7 mouse cellular contexts compared by ENCODE assay signal in genomic region chr19:53902739-53903487, GRCm38 (mm10). TPM values are rescaled to one million over a fixed set of nuclear protein-coding genes. Genes with fewer than 3 reads are reported as not detected.
DNase-seq lines count a peak whose midpoint lies in the region; ATAC-seq lines count a peak whose summit lies in the region.

No protein-coding gene starts in this region.

- no peaks in the 10 kb centered on the region for H3K9me3 ChIP-seq in intestine, embryonic 16.5 days (ENCODE audit: control insufficient read depth, low read length)
- no peaks in the 10 kb centered on the region for H3K9me3 ChIP-seq in midbrain, embryonic 11.5 days (ENCODE audit: control insufficient read depth, low read length)

- intact Hi-C loops in gastrocnemius, postnatal 36 days (cut with DNase I) = loop anchor here (5.0 to 10.0 kb wide), 3 partner anchors 51 to 258 kb away; no protein-coding TSS in a partner anchor
- intact Hi-C loops in left cerebral cortex, postnatal 36 days (cut with DNase I) = loop anchor here (2.0 kb wide), 1 partner anchor 50 kb away; no protein-coding TSS in a partner anchor

- ATAC-seq in intestine, embryonic 16.5 days = peak; percentile 98
- ATAC-seq in midbrain, embryonic 11.5 days (ENCODE audit: low FRiP score) = peak; percentile 98

- H3K4me2 ChIP-seq in intestine, embryonic 16.5 days (ENCODE audit: low read depth, low read length) = peak overlapping the region; percentile 75
- peak overlapping the region; percentile 72 for H3K4me2 ChIP-seq in midbrain, embryonic 11.5 days

- H3K4me1 ChIP-seq in intestine, embryonic 16.5 days (ENCODE audit: control insufficient read depth, insufficient read depth, low read length) = peaks cover 14% of the 10 kb centered on the region
- H3K4me1 ChIP-seq in midbrain, embryonic 11.5 days (ENCODE audit: control insufficient read depth, insufficient read depth, low read length) = peaks cover 11% of the 10 kb centered on the region; the same call in 1 of the 2 replicates

- no peaks in the 10 kb centered on the region for H3K36me3 ChIP-seq in intestine, embryonic 16.5 days (ENCODE audit: control insufficient read depth, insufficient read depth, low read length)
- H3K36me3 ChIP-seq in midbrain, embryonic 11.5 days (ENCODE audit: control insufficient read depth, insufficient read depth, low read length) = no peaks in the 10 kb centered on the region

- H3K9ac ChIP-seq in intestine, embryonic 16.5 days (ENCODE audit: low read depth, low read length) = peak overlapping the region; percentile 94
- peak overlapping the region; percentile 63 for H3K9ac ChIP-seq in midbrain, embryonic 11.5 days (ENCODE audit: low read length)

- H3K4me3 ChIP-seq in intestine, embryonic 16.5 days (ENCODE audit: low read length) = peak overlapping the region; percentile 97
- peak overlapping the region; percentile 96 for H3K4me3 ChIP-seq in midbrain, embryonic 11.5 days (ENCODE audit: low read depth, low read length)

- WGBS in intestine, embryonic 16.5 days = under 1% methylated on average over 61 of the region's 61 CpGs
- WGBS in midbrain, embryonic 11.5 days = under 1% methylated on average over 58 of the region's 61 CpGs

- peak overlapping the region; percentile 92 for H3K27ac ChIP-seq in intestine, embryonic 16.5 days (ENCODE audit: low read length)
- H3K27ac ChIP-seq in midbrain, embryonic 11.5 days (ENCODE audit: low read depth, low read length) = peak overlapping the region; percentile 73

- peak; percentile 90 to 91 for DNase-seq in adrenal gland, adult 18-20 months (ENCODE audit: low spot score in 2 of 2)
- DNase-seq in embryo, embryonic 11 days = peak; percentile 98
- DNase-seq in gastrocnemius, postnatal 36 days = peak; percentile 88 to 95
- DNase-seq in left cerebral cortex, postnatal 36 days (ENCODE audit: low spot score in 2 of 2) = peak; percentile 95 to 97
- DNase-seq in midbrain, embryonic 11.5 days (ENCODE audit: low spot score, missing footprints) = peak; percentile 100
- DNase-seq in skeletal muscle tissue, adult 2 months (ENCODE audit: low read depth, low spot score) = peak; percentile 99

- H3K27me3 ChIP-seq in intestine, embryonic 16.5 days (replicated peaks; ENCODE audit: control insufficient read depth, insufficient read depth, low read length) = no peaks in the 10 kb centered on the region
- H3K27me3 ChIP-seq in midbrain, embryonic 11.5 days (ENCODE audit: control insufficient read depth, insufficient read depth, low read length) = no peaks in the 10 kb centered on the region

RNA-seq across cellular contexts. Expression of gene Pdcd4, which starts 10.9 kb away (rescaled TPM):
- total RNA-seq in adrenal gland, adult 18-20 months (2021) = 10 to 100 TPM; 69.6 to 91.1 TPM
- total RNA-seq in gastrocnemius, postnatal 36 days (2021) = 10 to 100 TPM; 13.6 to 15.8 TPM
- polyA plus RNA-seq in intestine, embryonic 16.5 days (2015; fragmentation: Nextera tagmentation; extraction: Ambion mirVana) = 65.7 and 72.7 TPM in 2 replicates
- 100 to 1,000 TPM in 1 of 2 experiments, 10 to 100 TPM in 1; 98.6 to 113 TPM for total RNA-seq in left cerebral cortex, postnatal 36 days (2021)
- 61.9 and 65.7 TPM in 2 replicates for polyA plus RNA-seq in midbrain, embryonic 11.5 days (2014; fragmentation: Nextera tagmentation; extraction: Ambion mirVana)

RNA-seq across cellular contexts. Expression of gene Shoc2, which starts 41.2 kb away (rescaled TPM):
- total RNA-seq in adrenal gland, adult 18-20 months (2021) = 10 to 100 TPM; 40.3 to 48.7 TPM
- total RNA-seq in gastrocnemius, postnatal 36 days (2021) = 10 to 100 TPM; 20.6 to 22.9 TPM
- polyA plus RNA-seq in intestine, embryonic 16.5 days (2015; fragmentation: Nextera tagmentation; extraction: Ambion mirVana) = 35.8 and 36.1 TPM in 2 replicates
- 10 to 100 TPM; 48.4 to 53.3 TPM for total RNA-seq in left cerebral cortex, postnatal 36 days (2021)
- 78.6 and 88.5 TPM in 2 replicates for polyA plus RNA-seq in midbrain, embryonic 11.5 days (2014; fragmentation: Nextera tagmentation; extraction: Ambion mirVana)

RNA-seq across cellular contexts. Expression of gene Bbip1, which starts 41.5 kb away (rescaled TPM):
- 10 to 100 TPM; 21.0 to 27.3 TPM for total RNA-seq in adrenal gland, adult 18-20 months (2021)
- 10 to 100 TPM; 31.2 to 32.1 TPM for total RNA-seq in gastrocnemius, postnatal 36 days (2021)
- 65.8 and 74.1 TPM in 2 replicates for polyA plus RNA-seq in intestine, embryonic 16.5 days (2015; fragmentation: Nextera tagmentation; extraction: Ambion mirVana)
- total RNA-seq in left cerebral cortex, postnatal 36 days (2021) = 10 to 100 TPM; 53.4 to 54.9 TPM
- polyA plus RNA-seq in midbrain, embryonic 11.5 days (2014; fragmentation: Nextera tagmentation; extraction: Ambion mirVana) = 147 and 148 TPM in 2 replicates

Comparison
In these comparisons a context has a peak if more than half of its experiments do, and no peak if none do; other contexts are left out.
1. Peak in every context shown above with its lines: DNase-seq, ATAC-seq, H3K4me3 ChIP-seq and H3K27ac ChIP-seq.
2. RNA of gene Pdcd4, which starts 10.9 kb away (total RNA-seq): 98.6 to 113 TPM in left cerebral cortex, postnatal 36 days and 69.6 to 91.1 TPM in adrenal gland, adult 18-20 months; 13.6 to 15.8 TPM in gastrocnemius, postnatal 36 days; every median in the first group is over 4 times any median in the second.